Mouse (Mus musculus) testis, postnatal 10 days (tissue): ENCODE data around the gene Bak1.

Experiments
- DNase-seq: peaks from one replicate; pipeline ENCODE4 v3.0.0; 2021; ENCODE audit warnings: low spot score

The Bak1 gene

GRCm38 (mm10) chr17:27048445-27049239 is 19.8 kb upstream of the Bak1 start:
- peak; percentile 81 for DNase-seq

DNA sequence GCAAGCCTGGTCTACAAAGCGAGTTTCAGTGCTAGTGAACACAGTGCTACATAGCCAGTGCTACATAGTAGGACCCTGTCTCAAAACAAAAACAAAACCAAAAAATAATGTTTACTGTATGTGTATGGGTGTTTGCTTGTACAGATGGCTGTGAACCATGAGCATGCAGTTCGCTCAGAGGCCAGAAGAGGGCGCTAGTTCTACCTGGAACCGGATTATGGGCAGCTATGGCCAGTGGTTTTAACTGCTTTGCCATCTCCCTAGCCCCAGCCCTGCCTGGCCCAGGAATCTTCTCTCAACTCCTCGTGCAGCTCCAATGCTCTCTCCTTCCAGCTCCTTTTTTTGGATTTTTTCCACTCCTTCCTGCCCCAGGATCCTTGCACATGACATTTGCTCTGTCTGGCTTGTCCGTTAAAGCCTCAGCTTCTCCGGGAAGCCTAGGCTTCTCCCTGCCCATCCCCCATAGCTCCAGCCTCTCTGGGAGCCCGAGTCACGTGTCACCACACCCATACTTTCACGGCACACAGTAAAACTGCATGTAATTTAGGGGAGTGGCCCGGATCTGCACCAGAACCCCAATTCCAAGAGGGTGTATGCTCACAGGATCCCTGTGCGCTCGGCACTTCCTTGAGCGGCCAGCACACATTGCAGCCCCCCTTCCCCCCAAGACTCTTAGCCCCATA is 19.1 kb upstream of the Bak1 start:
- DNase-seq, result peak; percentile 72

- no peak for DNase-seq
Observed at GRCm38 (mm10) chr17:27045164-27045563, 16.4 kb upstream of the Bak1 start.

DNA sequence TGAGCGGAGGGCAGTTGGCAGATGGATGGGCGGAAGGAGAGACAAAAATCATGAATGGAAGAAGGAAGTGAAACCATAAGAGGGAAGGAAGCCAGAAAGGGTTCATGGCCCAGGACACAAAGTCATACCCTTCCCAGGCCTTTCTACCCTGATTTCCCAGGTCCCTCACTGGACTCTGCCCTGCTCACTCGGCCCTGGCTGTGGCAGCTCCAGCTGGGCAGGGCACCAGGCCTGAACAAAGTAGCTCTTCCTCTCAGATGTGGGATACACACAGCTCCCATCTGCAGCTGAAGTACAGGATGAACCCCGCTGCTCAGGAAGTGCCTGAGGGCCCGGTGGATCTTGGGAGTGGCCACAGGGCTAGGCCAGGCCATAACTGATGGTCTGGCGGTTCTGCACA is 14.0 kb upstream of the Bak1 start:
- DNase-seq, result no peak

- no peak for DNase-seq
Observed at GRCm38 (mm10) chr17:27041787-27042055, 12.9 kb upstream of the Bak1 start.

DNA sequence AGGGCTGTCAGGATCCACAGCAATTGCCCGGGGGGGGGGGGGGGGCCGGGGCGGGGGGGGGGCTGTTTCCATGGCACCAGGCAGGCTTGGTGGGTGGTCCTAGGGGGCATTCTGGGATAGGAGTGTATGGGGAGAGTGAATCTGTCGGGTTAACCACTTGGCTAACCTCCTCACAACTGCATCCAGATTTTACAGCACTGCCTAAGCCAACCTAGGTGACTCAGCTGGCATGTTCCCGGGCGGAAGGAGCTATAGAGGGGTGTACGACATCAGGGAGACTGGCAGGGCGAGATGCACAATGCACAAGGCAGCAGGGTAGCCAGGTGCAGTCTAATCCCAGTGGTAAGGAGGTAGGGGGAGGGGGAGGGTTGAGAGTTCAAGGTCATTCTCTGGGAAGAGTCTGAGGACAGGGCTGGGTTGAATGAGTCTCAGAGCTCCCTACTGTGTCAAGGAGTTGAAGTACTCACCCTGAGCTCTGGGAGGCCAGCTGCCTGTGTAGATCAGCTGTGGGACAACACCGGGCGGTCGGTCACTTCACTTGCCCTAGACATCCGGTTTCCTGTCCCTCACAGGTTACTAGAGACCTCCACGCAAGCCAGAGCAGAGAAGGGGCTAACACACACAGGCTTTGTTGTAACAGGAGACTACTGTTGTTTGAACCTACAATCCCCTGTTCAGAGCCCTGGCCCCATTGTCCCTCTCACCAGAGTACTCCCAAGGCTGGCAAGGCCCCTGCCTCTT is 12.4 kb upstream of the Bak1 start:
- no peak for DNase-seq

DNA sequence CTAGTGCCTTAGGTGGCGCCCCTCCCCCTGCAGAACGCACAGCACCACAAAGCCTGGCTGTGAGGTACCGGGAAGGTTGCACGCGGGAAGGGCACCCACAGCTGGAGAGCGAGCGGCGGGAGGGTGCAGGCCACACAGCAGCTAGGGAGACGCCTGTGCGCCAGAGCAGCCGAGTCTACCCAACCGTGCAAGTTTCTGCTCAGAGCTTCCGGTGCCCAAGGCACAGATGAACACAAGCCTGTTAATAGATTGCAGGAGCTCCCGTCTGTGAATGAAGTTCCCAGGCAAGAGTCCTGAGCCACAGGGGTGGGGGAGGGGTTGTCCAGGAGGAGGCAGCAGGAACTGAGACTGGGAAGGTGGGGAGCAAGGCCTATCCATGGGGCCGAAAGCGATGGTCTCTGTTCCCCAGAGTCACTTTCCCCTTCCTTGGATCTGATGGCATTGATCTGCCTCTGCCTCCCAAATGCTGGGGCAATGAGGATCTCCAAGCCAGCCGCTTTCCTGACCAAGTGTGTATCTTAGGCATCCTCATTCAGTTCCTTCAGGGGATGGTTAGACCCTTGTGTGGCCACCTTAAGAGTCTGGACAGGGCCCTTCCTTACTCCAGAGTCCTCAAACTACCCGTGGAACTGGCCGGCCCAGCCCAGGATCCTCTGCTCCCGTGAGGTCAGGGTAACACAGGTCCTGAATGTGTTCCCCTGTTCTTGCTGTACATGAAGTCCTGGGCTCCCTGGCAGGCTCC is 11.7 kb upstream of the Bak1 start:
- DNase-seq, result no peak

GRCm38 (mm10) chr17:27039432-27040102 is 10.8 kb upstream of the Bak1 start:
- no peak for DNase-seq

DNA sequence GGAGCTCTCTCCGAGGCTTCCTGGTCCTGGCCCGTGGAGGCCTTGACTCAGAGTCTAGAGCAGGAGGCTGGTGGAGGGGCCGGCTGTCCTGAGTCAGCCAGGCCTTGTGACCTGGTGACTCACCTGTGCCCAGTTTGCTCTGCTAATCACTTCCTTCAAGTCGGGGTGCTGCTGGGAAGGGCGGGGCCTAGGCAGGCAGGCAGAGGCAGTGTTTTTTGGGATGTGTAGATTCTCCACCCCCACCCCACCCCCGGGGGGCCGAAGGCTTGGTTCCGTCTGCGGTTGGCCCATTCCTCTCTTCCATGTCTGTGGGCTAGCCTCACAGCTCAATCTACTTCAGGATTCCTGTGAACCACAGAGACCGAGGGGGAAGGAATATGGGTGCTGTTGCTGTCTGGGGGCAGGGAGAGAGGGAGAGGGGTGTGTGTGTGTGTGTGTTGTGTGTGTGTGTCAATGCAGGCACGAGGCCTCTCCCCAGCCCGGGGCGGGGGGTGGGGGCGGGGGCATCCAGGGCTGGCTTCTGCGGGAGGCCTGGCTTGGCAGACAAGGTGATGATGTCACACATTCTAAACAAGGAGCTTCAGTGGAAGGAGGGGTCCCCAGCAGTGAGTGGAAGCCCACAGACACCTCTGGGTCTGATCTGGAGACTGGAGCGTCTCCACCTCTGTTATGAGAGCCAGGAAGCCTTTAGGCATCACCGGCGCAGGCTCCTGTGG is 9.7 kb upstream of the Bak1 start:
- DNase-seq, result no peak

GRCm38 (mm10) chr17:27036465-27036864 is 7.7 kb upstream of the Bak1 start:
- no peak for DNase-seq

DNA sequence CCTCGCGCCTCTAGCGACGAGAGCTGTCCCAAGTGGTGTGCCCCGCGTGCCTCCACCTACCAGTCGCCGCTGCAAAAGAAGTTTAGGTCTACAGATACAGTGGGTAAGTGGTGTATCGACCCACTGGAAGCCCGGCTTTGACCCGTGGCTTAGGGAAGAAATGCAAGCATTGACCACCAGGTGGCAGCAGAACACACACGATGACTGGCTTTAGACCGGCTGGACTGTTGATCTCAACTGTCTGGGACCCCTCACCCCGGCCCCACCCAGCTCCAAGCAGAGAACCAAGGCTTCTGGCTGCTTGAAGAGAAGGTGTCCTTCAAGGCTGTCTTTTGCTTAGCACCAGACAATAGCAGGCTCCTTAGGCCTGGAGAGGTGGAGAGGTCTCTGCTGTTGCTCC is 4.1 kb upstream of the Bak1 start:
- DNase-seq, result peak; percentile 90

DNA sequence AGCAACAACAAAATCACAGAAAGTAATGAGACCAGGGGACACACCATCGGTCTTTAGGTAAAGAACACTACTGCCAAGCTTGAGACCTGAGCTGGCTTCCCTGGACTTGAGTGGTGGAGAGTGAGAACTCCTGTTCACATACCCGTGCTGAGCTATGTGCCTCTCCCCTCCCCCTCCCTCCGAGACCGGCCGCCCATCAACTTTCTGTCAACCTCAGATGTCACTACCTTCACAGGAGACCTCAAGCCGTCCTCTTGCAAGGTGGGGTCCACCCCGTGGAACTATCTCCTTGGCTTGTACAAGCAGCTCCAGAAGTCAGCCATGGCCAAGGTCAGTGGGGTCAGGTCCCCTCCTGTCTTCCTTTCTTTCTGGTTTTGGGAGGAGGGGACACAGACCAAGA is 3.5 kb upstream of the Bak1 start:
- DNase-seq, result no peak

DNA sequence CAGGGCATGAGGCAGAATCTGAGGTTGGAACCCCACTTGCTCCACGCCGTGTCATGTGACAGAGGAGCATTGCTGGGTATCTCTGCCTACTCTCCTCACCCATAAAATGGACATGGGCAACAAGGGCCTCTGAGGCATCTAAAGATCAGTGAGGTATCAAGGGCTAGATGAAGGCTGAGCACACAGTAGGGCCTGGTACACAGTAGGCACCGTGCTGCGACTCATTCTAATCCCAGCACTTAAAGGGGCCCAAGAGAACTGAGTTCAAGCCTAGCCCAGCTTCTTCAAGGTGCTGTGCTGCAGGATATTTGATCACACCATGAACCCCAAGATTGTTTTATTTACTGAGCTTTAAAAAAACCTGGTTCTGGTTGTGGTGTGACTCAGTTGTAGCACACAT is 2.1 kb upstream of the Bak1 start:
- DNase-seq, result no peak

GRCm38 (mm10) chr17:27029431-27029830 is 622 bp upstream of the Bak1 start:
- no peak for DNase-seq

DNA sequence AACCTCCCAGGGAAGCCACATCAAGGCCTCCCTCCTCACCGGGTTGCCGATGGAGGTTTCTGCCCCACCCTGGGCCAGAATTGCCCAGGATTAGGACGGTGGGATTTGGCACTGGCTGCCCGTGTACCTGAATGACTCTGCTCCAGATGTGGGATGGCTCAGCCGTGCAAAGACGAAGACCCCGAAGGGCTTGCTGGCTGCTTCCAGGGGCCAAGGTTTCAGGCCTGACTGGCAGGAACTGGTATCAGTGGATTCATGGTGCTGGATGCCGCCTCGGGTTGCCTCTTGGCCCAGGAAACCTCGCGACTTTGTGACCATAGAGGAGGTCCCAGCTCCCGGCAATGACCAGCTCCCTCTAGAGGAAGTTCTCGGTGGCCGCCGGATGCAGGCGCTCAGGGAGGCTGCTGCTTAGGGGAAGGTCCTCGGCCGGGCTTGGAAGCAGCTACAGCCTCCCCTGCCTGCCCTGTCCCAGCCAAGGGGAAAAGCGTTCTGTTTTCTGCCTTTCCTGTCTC is 469 bp downstream of the Bak1 start:
- peak; percentile 90 for DNase-seq

GRCm38 (mm10) chr17:27027460-27028283 is 1.1 kb downstream of the Bak1 start:
- DNase-seq, result peak; percentile 76

GRCm38 (mm10) chr17:27025951-27026350 is 2.9 kb downstream of the Bak1 start:
- DNase-seq, result no peak

DNA sequence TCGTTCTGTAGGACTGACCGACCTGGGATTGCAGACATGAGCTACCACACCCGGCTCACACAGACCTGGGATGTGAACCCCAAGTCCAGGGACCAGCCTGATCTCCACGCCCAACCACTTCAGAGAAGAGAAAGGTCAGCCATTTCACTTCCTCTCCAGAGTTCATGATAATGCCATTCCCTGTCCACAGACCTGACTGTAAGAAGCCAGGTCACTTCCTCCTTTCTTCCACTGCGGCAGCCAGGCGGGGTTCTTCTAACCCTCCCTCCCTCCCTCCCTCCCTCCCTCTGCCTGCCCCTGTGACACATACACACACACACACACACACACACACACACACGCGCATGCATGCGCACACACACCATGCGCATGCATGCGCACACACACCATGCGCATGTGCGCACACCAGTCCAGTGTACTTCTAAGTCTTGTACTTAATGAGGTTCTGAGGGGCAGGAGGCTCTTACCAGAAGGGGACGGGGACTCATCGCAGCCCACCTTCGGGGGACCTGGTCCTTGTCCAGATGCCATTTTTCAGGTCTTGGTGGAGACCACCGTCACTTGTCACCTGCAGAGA is 3.4 kb downstream of the Bak1 start:
- no peak for DNase-seq

- DNase-seq, result no peak
Observed at GRCm38 (mm10) chr17:27023342-27023741, 5.5 kb downstream of the Bak1 start.

GRCm38 (mm10) chr17:27021736-27022135 is 7.1 kb downstream of the Bak1 start:
- DNase-seq, result no peak
